Mouse (Mus musculus): ENCODE data around the gene Nupr1l.
"Not testable (repeated sequence)": the region's sequence is repeated elsewhere in the genome, so short reads cannot be mapped to it uniquely, and the experiment has no call there.

Nupr1l gene

GRCm38 (mm10) chr5:129908242-129908965 lies at the start of gene Nupr1l:
Gene Nupr1l (plus strand): TSS chr5:129908540.
- peak; percentile 65 to 74 for DNase-seq (ENCODE audit: low spot score in 2 of 2)

GRCm38 (mm10) chr5:129862325-129862724 lies 46.0 kb upstream of the Nupr1l start:
- no peak for DNase-seq (ENCODE audit: low spot score in 2 of 2)

GRCm38 (mm10) chr5:129864467-129864866 lies 43.9 kb upstream of the Nupr1l start:
- peak in 1 of 2 experiments; percentile 45 for DNase-seq (ENCODE audit: low spot score in 2 of 2)

DNA sequence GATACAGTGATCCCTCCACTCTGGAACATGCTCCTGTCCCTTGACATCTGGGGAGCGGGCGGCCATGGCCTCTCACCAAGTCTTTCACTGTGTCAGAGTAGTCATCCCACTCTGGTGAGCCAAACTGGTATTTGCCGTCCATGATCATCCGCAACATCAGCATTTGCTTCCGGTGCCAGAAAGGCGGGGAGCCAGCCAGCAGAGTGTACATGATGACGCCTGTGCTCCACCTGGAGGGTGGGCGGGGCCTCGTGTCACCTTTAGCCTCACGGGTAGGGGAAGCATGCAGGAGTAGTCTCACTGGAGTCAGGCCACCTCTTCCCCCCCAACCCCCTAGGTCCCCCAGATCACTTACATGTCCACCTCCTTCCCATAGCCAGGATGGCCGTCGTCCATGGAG lies 42.5 kb upstream of the Nupr1l start:
- no peak for DNase-seq (ENCODE audit: low spot score in 2 of 2)

GRCm38 (mm10) chr5:129869238-129869995 lies 38.9 kb upstream of the Nupr1l start:
- DNase-seq (ENCODE audit: low spot score in 2 of 2), result no peak

- DNase-seq (ENCODE audit: low spot score in 2 of 2), result no peak
These were observed 37.1 kb upstream of the Nupr1l start for GRCm38 (mm10) chr5:129871238-129871637.

DNA sequence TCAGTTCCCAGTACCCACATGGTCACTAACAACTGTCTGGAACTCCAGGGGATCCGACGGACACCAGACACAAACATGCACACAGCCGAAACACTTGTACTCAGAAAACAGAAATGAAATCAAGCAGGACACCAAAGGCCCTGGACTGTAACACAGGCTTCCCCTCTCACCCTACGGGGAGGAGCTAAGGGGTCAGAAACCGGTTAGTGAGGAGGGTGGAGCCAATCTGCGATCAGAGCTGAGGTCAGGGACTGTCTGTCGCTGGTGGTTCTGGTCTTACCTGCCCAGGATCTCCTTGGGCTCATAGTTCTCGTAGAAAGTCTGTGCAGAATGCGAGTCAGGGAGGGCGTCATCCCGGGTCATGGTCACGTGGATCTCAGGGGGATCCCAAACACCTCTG lies 34.4 kb upstream of the Nupr1l start:
- no peak for DNase-seq (ENCODE audit: low spot score in 2 of 2)

DNA sequence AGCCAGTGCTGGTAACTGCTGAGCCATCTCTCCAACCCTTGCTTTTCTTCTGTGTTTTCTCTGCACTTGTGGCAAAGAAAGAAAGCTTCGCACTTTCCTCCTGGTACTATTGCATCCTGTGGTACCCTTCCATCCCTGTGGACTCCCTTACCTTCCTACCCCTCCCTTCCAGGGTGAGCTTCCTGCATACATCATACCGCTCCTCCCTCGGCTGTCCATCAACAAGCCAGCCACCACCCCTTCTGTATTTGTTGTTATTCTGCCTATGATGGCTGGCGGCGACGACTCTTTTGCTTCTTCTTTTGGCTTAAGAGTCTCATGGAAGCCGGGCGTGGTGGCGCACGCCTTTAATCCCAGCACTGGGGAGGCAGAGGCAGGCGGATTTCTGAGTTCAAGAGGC lies 33.2 kb upstream of the Nupr1l start:
- DNase-seq (ENCODE audit: low spot score in 2 of 2), result no peak

DNA sequence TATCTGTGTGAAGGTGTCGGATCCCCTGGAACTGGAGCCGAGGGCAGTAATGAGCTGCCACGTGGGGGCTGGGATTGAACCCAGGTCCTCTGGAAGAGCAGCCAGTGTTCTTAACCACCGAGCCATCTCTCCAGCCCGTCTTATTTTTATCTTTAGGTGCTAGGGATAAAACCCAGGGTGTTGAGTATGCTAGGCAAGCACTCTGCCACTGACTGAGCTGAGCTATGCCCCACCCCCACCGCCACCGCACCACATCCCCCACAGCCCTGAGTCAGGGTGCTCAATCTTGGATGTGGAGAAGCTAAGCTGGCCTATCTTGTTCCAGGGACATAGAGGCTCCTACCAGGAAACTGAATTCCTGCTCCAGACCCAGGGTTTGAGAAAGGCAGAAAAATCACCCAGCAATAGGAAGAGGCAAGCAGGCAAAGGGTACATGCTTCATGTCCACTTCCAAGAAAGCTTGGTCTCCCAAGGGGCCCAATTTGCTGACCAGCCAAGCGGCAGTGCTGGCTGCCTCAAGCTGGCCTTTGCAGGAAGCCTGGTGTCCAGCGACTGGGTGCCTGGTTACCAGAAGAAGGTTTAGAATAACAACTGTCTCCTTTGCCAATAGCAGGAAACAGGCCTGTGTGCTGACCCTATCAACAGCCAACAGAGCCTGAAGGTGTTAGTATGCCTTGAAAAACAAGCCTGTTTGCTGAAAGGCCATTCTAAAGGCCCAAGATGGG lies 30.4 kb upstream of the Nupr1l start:
- DNase-seq (ENCODE audit: low spot score in 2 of 2), result no peak

- DNase-seq (ENCODE audit: low spot score in 2 of 2), result no peak
These were observed 29.4 kb upstream of the Nupr1l start for GRCm38 (mm10) chr5:129878946-129879345.

GRCm38 (mm10) chr5:129879888-129880287 lies 28.5 kb upstream of the Nupr1l start:
- DNase-seq (ENCODE audit: low spot score in 2 of 2), result no peak

DNA sequence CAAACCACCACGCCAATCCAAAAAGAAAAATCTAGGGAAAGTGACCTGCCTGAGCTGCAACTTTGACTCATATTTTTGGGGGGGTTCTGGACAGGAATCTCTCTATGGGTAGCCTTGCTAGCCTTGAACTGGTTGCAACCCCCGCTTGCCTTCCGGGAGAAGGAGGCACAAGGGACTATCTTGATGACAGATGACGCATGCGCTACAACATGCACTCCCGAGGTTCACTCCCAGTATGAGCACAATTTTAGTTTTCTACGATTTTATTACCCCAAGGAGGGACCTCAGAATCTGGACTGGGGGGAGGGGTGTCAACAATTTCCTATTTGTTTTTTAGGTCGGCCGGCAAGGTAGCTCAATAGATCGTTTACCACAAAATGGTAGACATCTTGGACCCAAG lies 22.1 kb upstream of the Nupr1l start:
- DNase-seq (ENCODE audit: low spot score in 2 of 2), result no peak

GRCm38 (mm10) chr5:129886911-129887636 lies 21.3 kb upstream of the Nupr1l start, which contains the start of gene Chchd2:
Gene Chchd2 (minus strand): TSS chr5:129887470.
- peak; percentile 82 to 84 for DNase-seq (ENCODE audit: low spot score in 2 of 2)

DNA sequence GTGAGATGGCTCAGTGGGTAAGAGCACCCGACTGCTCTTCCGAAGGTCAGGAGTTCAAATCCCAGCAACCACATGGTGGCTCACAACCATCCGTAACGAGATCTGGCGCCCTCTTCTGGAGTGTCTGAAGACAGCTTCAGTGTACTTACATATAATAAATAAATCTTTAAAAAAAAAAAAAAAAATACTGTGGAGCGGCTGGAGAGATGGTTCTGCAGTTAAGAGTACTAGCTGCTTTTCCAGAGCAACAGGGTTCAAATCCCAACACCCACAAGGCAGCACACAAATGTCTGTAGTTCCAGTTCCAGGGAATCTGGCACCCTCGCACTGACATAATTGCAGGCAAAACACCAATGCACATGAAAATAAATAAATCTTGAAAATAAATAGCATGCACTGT lies 17.9 kb upstream of the Nupr1l start:
- not testable (repeated sequence) for DNase-seq (ENCODE audit: low spot score in 2 of 2)

GRCm38 (mm10) chr5:129895198-129896088 lies 12.9 kb upstream of the Nupr1l start, which contains the start of gene Zbed5:
Gene Zbed5 (plus strand): TSS chr5:129895723.
- DNase-seq (ENCODE audit: low spot score in 2 of 2), result peak; percentile 66 to 69

- no peak for DNase-seq (ENCODE audit: low spot score in 2 of 2)
These were observed 9.9 kb upstream of the Nupr1l start, which contains the start of gene Phkg1 for GRCm38 (mm10) chr5:129898449-129898848. Gene Phkg1 (minus strand): TSS chr5:129898549.

DNA sequence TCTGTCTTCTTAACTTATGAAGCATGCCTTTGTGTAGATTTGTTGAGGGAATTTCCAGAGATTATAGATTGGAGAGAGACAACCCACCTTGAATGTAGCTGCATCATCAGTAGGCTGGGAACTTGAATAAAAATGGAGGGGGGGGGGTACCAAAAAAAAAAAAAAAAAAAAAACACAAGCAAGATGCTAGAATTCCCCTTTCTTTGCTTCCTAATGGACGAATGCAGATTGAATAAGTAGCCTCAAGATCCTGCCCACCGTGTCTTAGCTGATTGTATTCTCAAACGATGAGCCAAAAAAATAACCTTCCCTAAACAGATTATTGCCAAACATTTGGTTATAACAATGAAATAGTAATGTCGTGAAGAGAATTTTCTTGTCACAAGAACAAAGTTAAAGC lies 565 bp upstream of the Nupr1l start:
- no peak for DNase-seq (ENCODE audit: low spot score in 2 of 2)

- DNase-seq (ENCODE audit: low spot score in 2 of 2), result no peak
These were observed 807 bp downstream of the Nupr1l start for GRCm38 (mm10) chr5:129909147-129909546.

DNA sequence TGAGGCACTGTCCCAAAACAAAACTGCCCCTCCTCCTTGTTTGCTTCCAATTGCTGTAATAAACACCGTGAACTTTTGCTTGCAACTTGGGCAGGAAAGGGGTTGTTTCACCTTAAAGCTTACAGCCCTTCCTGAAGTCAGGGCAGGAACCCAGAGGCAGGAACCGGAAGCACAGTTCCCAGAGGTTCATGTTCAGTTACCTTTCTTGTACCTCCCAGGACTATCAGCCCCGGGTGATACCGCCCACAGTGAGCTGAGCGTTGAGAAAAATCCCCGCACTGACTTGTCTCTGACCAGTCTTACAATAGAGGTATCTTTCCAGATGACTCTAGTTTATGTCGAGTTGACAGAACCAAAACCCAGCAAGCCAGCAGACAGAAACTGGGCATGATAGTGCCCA lies 1.3 kb downstream of the Nupr1l start:
- DNase-seq (ENCODE audit: low spot score in 2 of 2), result no peak

DNA sequence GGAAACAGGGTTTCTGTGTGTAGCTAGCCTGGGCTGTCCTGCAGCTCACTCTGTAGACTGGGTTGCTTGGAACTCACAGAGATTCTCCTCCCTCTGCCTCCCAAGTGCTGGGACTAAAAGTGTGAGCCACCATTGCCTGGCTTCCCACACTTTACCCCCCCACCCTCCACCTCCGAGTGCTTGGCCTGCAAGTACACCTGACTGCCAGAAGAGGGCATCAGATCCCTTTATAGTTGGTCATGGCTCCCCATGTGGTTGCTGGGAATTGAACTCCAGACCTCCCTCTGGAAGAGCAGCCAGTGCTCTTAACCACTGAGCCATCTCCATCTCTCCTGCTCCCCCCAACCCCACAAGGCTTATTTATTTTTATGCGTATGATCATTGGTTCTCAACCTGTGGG lies 5.7 kb downstream of the Nupr1l start:
- DNase-seq (ENCODE audit: low spot score in 2 of 2), result peak in 1 of 2 experiments; percentile 38

GRCm38 (mm10) chr5:129915491-129915890 lies 7.2 kb downstream of the Nupr1l start:
- DNase-seq (ENCODE audit: low spot score in 2 of 2), result not testable (repeated sequence)
